Comparison of ENCODE assay signal across 9 mouse cellular contexts in the genomic region with DNA sequence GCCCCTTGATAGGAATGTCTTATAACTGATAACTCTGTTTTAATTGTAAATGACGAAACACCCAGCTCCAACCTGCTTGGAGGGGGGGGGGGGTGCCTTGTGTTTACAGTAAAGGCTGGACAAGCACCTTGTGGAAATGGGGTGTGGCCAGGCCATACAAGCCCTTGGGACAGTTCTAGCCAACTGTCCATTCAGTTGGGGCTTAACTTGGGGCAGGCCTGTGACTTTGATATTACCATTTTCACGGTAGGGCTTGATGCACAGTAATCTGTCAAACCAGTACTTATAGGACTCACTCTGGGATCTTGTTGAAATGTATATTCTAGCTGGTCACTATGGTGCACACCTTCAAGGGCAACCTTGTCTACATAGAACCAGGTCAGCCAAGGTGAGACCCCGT. TPM values are rescaled to one million over a fixed set of nuclear protein-coding genes. Genes with fewer than 3 reads are reported as not detected.
DNase-seq lines count a peak whose midpoint lies in the region; ATAC-seq and TF ChIP-seq lines count a peak whose summit lies in the region.
"Had no signal": no experiment of that assay in that cellular context is flagged by ENCODE, and none has a peak within 500 bp of the region (broad histone marks: within the 10 kb centered on the region; RNA-seq: fewer than 3 reads in every experiment).

No protein-coding gene starts in this region.

- no peak for TF ChIP-seq CTCF in small intestine, adult 2 months (IDR thresholded peaks at IDR 0.05; ENCODE audit: extremely low read depth, insufficient read length, insufficient replicate concordance, low read depth, low read length)

- no peak for DNase-seq in lung, postnatal 14 days
- no peak for DNase-seq in spleen, postnatal 36 days (ENCODE audit: low spot score in 2 of 2)
- no peak for DNase-seq in kidney, adult 8-10 months

- peak overlapping the region; percentile 52 for H3K4me3 ChIP-seq in lung, embryonic 16.5 days (ENCODE audit: low read length)
- H3K4me3 ChIP-seq in forebrain, embryonic 12.5 days (replicated peaks): peak overlapping the region; percentile 38; the same call in 1 of the 2 replicates
- peak overlapping the region; percentile 38; the same call in 1 of the 2 replicates for H3K4me3 ChIP-seq in limb, embryonic 12.5 days (replicated peaks)
- H3K4me3 ChIP-seq in small intestine, adult 2 months (ENCODE audit: low read depth, low read length): no peak overlapping the region

- no peak for TF ChIP-seq POLR2A in small intestine, adult 2 months (IDR thresholded peaks at IDR 0.05; ENCODE audit: low read depth, low read length)

- ATAC-seq in lung, embryonic 16.5 days (ENCODE audit: low read depth): no peak
- no peak for ATAC-seq in forebrain, embryonic 12.5 days (ENCODE audit: low FRiP score)
- ATAC-seq in limb, embryonic 12.5 days (ENCODE audit: insufficient number of reproducible peaks, insufficient read depth, low FRiP score, low TSS enrichment, low read depth): no peak
- no peak for ATAC-seq in megakaryocyte progenitor cell, adult 5-6 weeks (replicated peaks; ENCODE audit: poor library complexity)

- H3K27me3 ChIP-seq in lung, embryonic 16.5 days (ENCODE audit: control insufficient read depth, insufficient read depth, low read depth, low read length): no peaks in the 10 kb centered on the region
- no peaks in the 10 kb centered on the region for H3K27me3 ChIP-seq in forebrain, embryonic 12.5 days
- H3K27me3 ChIP-seq in limb, embryonic 12.5 days: no peaks in the 10 kb centered on the region
- H3K27me3 ChIP-seq in small intestine, adult 2 months (ENCODE audit: control insufficient read depth, insufficient read depth, low read length): no peaks in the 10 kb centered on the region

- H3K36me3 ChIP-seq in lung, embryonic 16.5 days (ENCODE audit: control insufficient read depth, insufficient read depth, low read length): no peaks in the 10 kb centered on the region; the same call in 1 of the 2 replicates
- H3K36me3 ChIP-seq in forebrain, embryonic 12.5 days (replicated peaks): peaks cover 32% of the 10 kb centered on the region
- peaks cover 31% of the 10 kb centered on the region; the same call in 1 of the 2 replicates for H3K36me3 ChIP-seq in limb, embryonic 12.5 days
- H3K36me3 ChIP-seq in small intestine, adult 2 months (ENCODE audit: control insufficient read depth, insufficient read depth, low read length): peaks cover 8% of the 10 kb centered on the region; the same call in 1 of the 2 replicates

- H3K9me3 ChIP-seq in lung, embryonic 16.5 days (ENCODE audit: control insufficient read depth, low read length): no peaks in the 10 kb centered on the region
- no peaks in the 10 kb centered on the region for H3K9me3 ChIP-seq in forebrain, embryonic 12.5 days
- H3K9me3 ChIP-seq in limb, embryonic 12.5 days: no peaks in the 10 kb centered on the region

- peak overlapping the region; percentile 73 for H3K9ac ChIP-seq in lung, embryonic 16.5 days (ENCODE audit: low read length)
- H3K9ac ChIP-seq in forebrain, embryonic 12.5 days: 0 out of 2 replicates have a peak overlapping the region, but pooled peaks have one; percentile 60
- H3K9ac ChIP-seq in limb, embryonic 12.5 days (replicated peaks): no peak overlapping the region

- H3K27ac ChIP-seq in lung, embryonic 16.5 days (ENCODE audit: low read length): peak overlapping the region; percentile 83
- 0 out of 2 replicates have a peak overlapping the region, but pooled peaks have one; percentile 92 for H3K27ac ChIP-seq in forebrain, embryonic 12.5 days
- H3K27ac ChIP-seq in limb, embryonic 12.5 days: peak overlapping the region; percentile 86; the same call in 1 of the 2 replicates
- peak overlapping the region; percentile 84 for H3K27ac ChIP-seq in small intestine, adult 2 months (ENCODE audit: insufficient read depth, low read depth, low read length)

- WGBS in lung, embryonic 16.5 days: 76% methylated on average over 3 of the region's 3 CpGs
- 89% methylated on average over 3 of the region's 3 CpGs for WGBS in forebrain, embryonic 12.5 days
- 87% methylated on average over 3 of the region's 3 CpGs for WGBS in limb, embryonic 12.5 days
- 64% methylated on average over 3 of the region's 3 CpGs for WGBS in small intestine, adult 2 months

- H3K4me1 ChIP-seq in lung, embryonic 16.5 days (replicated peaks; ENCODE audit: control insufficient read depth, insufficient read depth, low read length): peaks cover 22% of the 10 kb centered on the region
- peaks cover 19% of the 10 kb centered on the region for H3K4me1 ChIP-seq in forebrain, embryonic 12.5 days
- H3K4me1 ChIP-seq in limb, embryonic 12.5 days (replicated peaks): peaks cover 13% of the 10 kb centered on the region
- H3K4me1 ChIP-seq in small intestine, adult 2 months (ENCODE audit: control insufficient read depth, insufficient read depth, insufficient read length, low read length): peaks cover 12% of the 10 kb centered on the region

- peak overlapping the region; percentile 87 for H3K4me2 ChIP-seq in lung, embryonic 16.5 days (ENCODE audit: low read depth, low read length)
- peak overlapping the region; percentile 69 for H3K4me2 ChIP-seq in forebrain, embryonic 12.5 days
- H3K4me2 ChIP-seq in limb, embryonic 12.5 days: peak overlapping the region; percentile 67; the same call in 1 of the 2 replicates

RNA-seq across cellular contexts. Expression of a gene that starts 33.1 kb away (rescaled TPM):
- 23.8 and 26.7 TPM in 2 replicates for polyA plus RNA-seq in lung, embryonic 16.5 days (2015; fragmentation: Nextera tagmentation; extraction: Ambion mirVana)
- polyA plus RNA-seq in forebrain, embryonic 12.5 days (2016; fragmentation: Nextera tagmentation; extraction: Ambion mirVana): 30.4 and 30.6 TPM in 2 replicates
- 25.8 and 27.3 TPM in 2 replicates for polyA plus RNA-seq in limb, embryonic 12.5 days (2016; fragmentation: Nextera tagmentation; extraction: Ambion mirVana)
- 2.4 and 4.1 TPM in 2 replicates for polyA plus RNA-seq in small intestine, adult 2 months (2012; rRNA removed)
- 27.1 and 45.4 TPM in 2 replicates for total RNA-seq in megakaryocyte progenitor cell, adult 5-6 weeks (2015)
- total RNA-seq in megakaryocyte progenitor cell, adult 5-6 weeks (2017): 25.6 and 45.9 TPM in 2 replicates

RNA-seq across cellular contexts. Expression of a gene that starts 44.9 kb away (rescaled TPM):
- not detected in 2 replicates for polyA plus RNA-seq in lung, embryonic 16.5 days (2015; fragmentation: Nextera tagmentation; extraction: Ambion mirVana)
- polyA plus RNA-seq in forebrain, embryonic 12.5 days (2016; fragmentation: Nextera tagmentation; extraction: Ambion mirVana): not detected in 2 replicates
- 0.50 TPM in 1 of 2 replicates, not detected in the other for polyA plus RNA-seq in limb, embryonic 12.5 days (2016; fragmentation: Nextera tagmentation; extraction: Ambion mirVana)
- polyA plus RNA-seq in small intestine, adult 2 months (2012; rRNA removed): 6.5 and 9.2 TPM in 2 replicates
- total RNA-seq in megakaryocyte progenitor cell, adult 5-6 weeks (2015): not detected in 2 replicates
- total RNA-seq in megakaryocyte progenitor cell, adult 5-6 weeks (2017): 1.8 TPM in 1 of 2 replicates, not detected in the other
- total RNA-seq: neutrophil, adult 5-6 weeks had no signal

RNA-seq across cellular contexts. Expression of a gene that starts 54.8 kb away (rescaled TPM):
- polyA plus RNA-seq in lung, embryonic 16.5 days (2015; fragmentation: Nextera tagmentation; extraction: Ambion mirVana): 168 and 192 TPM in 2 replicates
- polyA plus RNA-seq in forebrain, embryonic 12.5 days (2016; fragmentation: Nextera tagmentation; extraction: Ambion mirVana): 497 and 562 TPM in 2 replicates
- 546 and 583 TPM in 2 replicates for polyA plus RNA-seq in limb, embryonic 12.5 days (2016; fragmentation: Nextera tagmentation; extraction: Ambion mirVana)
- 244 and 314 TPM in 2 replicates for polyA plus RNA-seq in small intestine, adult 2 months (2012; rRNA removed)
- total RNA-seq in megakaryocyte progenitor cell, adult 5-6 weeks (2015): 333 and 352 TPM in 2 replicates
- total RNA-seq in megakaryocyte progenitor cell, adult 5-6 weeks (2017): 107 and 114 TPM in 2 replicates
